14 mouse cellular contexts compared by ENCODE assay signal in the genomic region with DNA sequence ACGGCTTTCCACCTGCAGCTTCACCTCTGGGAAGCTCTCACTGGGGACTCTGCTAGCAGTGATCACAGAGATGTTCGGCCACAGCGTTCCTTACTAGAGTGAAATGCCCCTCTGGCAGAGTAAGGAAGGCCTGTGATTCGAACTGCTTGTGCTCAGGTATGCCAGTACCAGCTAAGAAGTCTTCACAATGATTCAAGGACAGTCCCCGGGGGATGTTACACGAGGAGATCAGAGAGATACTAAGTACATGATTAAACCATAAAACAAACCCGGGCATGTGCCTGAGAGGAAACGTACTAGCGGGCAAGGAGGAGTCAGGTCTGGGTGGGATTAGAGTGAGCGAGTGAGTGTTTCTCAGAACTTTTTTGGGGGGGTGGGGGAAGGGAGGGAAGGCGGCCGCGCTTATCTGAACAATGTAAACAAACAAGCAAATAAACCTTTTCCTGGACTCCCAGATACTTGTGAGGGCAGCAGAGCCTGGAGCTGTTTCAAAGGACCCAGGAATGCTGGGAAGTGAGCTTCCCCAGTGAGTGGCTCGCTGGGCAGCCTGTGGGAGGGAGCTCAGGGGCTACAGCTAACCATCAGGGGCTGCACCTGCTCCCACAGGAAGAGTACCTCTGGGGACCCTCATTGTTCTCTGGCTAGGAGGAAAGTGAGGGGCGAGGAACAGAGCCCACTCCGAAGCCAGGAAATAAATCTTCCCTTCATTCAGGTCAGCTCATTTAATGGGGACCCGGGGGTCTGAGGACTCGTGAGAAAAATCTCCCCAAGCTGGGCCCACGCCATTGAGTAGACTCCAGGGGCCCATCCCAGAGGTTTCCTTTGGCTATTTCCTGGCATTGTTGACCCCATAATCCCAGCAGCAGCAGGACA. TPM values are rescaled to one million over a fixed set of nuclear protein-coding genes. Genes with fewer than 3 reads are reported as not detected.
A peak's percentile ranks its signal among the peaks of the same experiment; 100 is the strongest.
DNase-seq lines count a peak whose midpoint lies in the region; ATAC-seq and TF ChIP-seq lines count a peak whose summit lies in the region.
"Had no signal": no experiment of that assay in that cellular context is flagged by ENCODE, and none has a peak within 500 bp of the region (broad histone marks: within the 10 kb centered on the region; RNA-seq: fewer than 3 reads in every experiment).

No protein-coding gene starts in this region.

- 36% methylated on average over 19 of the region's 19 CpGs for WGBS in heart, adult 2 months
- WGBS in kidney, embryonic 15.5 days, result 9% methylated on average over 19 of the region's 19 CpGs
- 13% methylated on average over 19 of the region's 19 CpGs for WGBS in embryonic facial prominence, embryonic 14.5 days

- TF ChIP-seq POLR2A in heart, adult 2 months (IDR thresholded peaks at IDR 0.05; ENCODE audit: insufficient read depth, low read depth, low read length), result no peak

- no peak overlapping the region for H3K9ac ChIP-seq in heart, adult 2 months (ENCODE audit: low read depth, low read length)
- H3K9ac ChIP-seq in kidney, embryonic 15.5 days, result no peak overlapping the region
- peak overlapping the region; percentile 22; the same call in 1 of the 2 replicates for H3K9ac ChIP-seq in embryonic facial prominence, embryonic 14.5 days (ENCODE audit: low read depth, low read length)
- H3K9ac ChIP-seq: midbrain, embryonic 12.5 days had no signal

- H3K4me2 ChIP-seq in kidney, embryonic 15.5 days, result peak overlapping the region; percentile 26
- 0 out of 2 replicates have a peak overlapping the region, but pooled peaks have one; percentile 11 for H3K4me2 ChIP-seq in embryonic facial prominence, embryonic 14.5 days (ENCODE audit: low read depth, low read length)
- H3K4me2 ChIP-seq: midbrain, embryonic 12.5 days had no signal

- no peak for TF ChIP-seq CTCF in heart, adult 2 months (IDR thresholded peaks at IDR 0.05)
- no peak for TF ChIP-seq CTCF in E14TG2a.4 (conservative IDR thresholded peaks at IDR 0.05; ENCODE audit: low read length)

- intact Hi-C loops in heart, adult 2 months (cut with DNase I), result no loop called here
- intact Hi-C loops in heart, postnatal 10 days (cut with DNase I), result no loop called here

- no peak overlapping the region for H3K4me3 ChIP-seq in heart, adult 2 months
- no peak overlapping the region for H3K4me3 ChIP-seq in kidney, embryonic 15.5 days (replicated peaks)
- peak overlapping the region; percentile 37 for H3K4me3 ChIP-seq in E14TG2a.4 (replicated peaks; ENCODE audit: low read length)
- H3K4me3 ChIP-seq in embryonic facial prominence, embryonic 14.5 days (ENCODE audit: low read depth, low read length), result no peak overlapping the region
- H3K4me3 ChIP-seq: midbrain, embryonic 12.5 days had no signal

- no peak for ATAC-seq in kidney, embryonic 15.5 days (replicated peaks; ENCODE audit: low FRiP score)
- ATAC-seq in embryonic facial prominence, embryonic 14.5 days (ENCODE audit: low read depth), result no peak

- peak overlapping the region; percentile 67 for H3K27ac ChIP-seq in heart, adult 2 months
- H3K27ac ChIP-seq in kidney, embryonic 15.5 days, result peak overlapping the region; percentile 51
- H3K27ac ChIP-seq in embryonic facial prominence, embryonic 14.5 days (replicated peaks; ENCODE audit: low read depth, low read length), result no peak overlapping the region
- H3K27ac ChIP-seq: midbrain, embryonic 12.5 days had no signal

- peaks cover 28% of the 10 kb centered on the region for H3K4me1 ChIP-seq in heart, adult 2 months (ENCODE audit: control insufficient read depth, insufficient read depth, low read length)
- peaks cover 83% of the 10 kb centered on the region for H3K4me1 ChIP-seq in kidney, embryonic 15.5 days
- peaks cover 86% of the 10 kb centered on the region for H3K4me1 ChIP-seq in E14TG2a.4 (replicated peaks; ENCODE audit: low read depth, low read length)
- H3K4me1 ChIP-seq in embryonic facial prominence, embryonic 14.5 days (ENCODE audit: control insufficient read depth, insufficient read depth, low read length), result peaks cover 21% of the 10 kb centered on the region

- H3K36me3 ChIP-seq in heart, adult 2 months (ENCODE audit: control insufficient read depth, insufficient read depth, low read length), result no peaks in the 10 kb centered on the region
- H3K36me3 ChIP-seq in kidney, embryonic 15.5 days, result no peaks in the 10 kb centered on the region
- H3K36me3 ChIP-seq in E14TG2a.4 (ENCODE audit: insufficient read depth, low read length), result no peaks in the 10 kb centered on the region
- no peaks in the 10 kb centered on the region for H3K36me3 ChIP-seq in embryonic facial prominence, embryonic 14.5 days (ENCODE audit: control insufficient read depth, insufficient read depth, low read length)
- H3K36me3 ChIP-seq: midbrain, embryonic 12.5 days had no signal

- no peaks in the 10 kb centered on the region for H3K79me2 ChIP-seq in heart, adult 2 months (replicated peaks; ENCODE audit: control insufficient read depth, insufficient read depth, low read length)

- no peaks in the 10 kb centered on the region for H3K9me3 ChIP-seq in kidney, embryonic 15.5 days (replicated peaks)
- H3K9me3 ChIP-seq in E14TG2a.4 (ENCODE audit: low read length), result no peaks in the 10 kb centered on the region
- no peaks in the 10 kb centered on the region for H3K9me3 ChIP-seq in embryonic facial prominence, embryonic 14.5 days (ENCODE audit: control insufficient read depth, low read length)
- H3K9me3 ChIP-seq: midbrain, embryonic 12.5 days had no signal

- peak in 1 of 2 experiments; percentile 23 for DNase-seq in heart, adult 2 months
- no peak for DNase-seq in heart, postnatal 10 days
- DNase-seq in kidney, postnatal 14 days, result no peak
- DNase-seq in embryonic facial prominence, embryonic 14.5 days (ENCODE audit: low spot score), result peak; percentile 52
- no peak for DNase-seq in left cerebral cortex, adult 8-10 months (ENCODE audit: low spot score in 2 of 2)
- no peak for DNase-seq in left cerebral cortex, adult 9 months (ENCODE audit: low spot score in 2 of 2)
- DNase-seq: kidney, postnatal 4 days; layer of hippocampus, postnatal 36 days; liver; lung, adult 2 months; retina, postnatal 1 day had no signal

- no peak for TF ChIP-seq EP300 in heart, adult 2 months (IDR thresholded peaks at IDR 0.05; ENCODE audit: insufficient read depth, low read depth, low read length)

- H3K27me3 ChIP-seq in heart, adult 2 months (ENCODE audit: control insufficient read depth, insufficient read depth, low read length), result no peaks in the 10 kb centered on the region
- H3K27me3 ChIP-seq in kidney, embryonic 15.5 days, result peaks cover 11% of the 10 kb centered on the region; the same call in 1 of the 2 replicates
- H3K27me3 ChIP-seq in E14TG2a.4 (ENCODE audit: insufficient read depth, low read length), result peaks cover 72% of the 10 kb centered on the region
- H3K27me3 ChIP-seq in embryonic facial prominence, embryonic 14.5 days (replicated peaks; ENCODE audit: control insufficient read depth, insufficient read depth, low read length), result peaks cover 9% of the 10 kb centered on the region; the same call in 1 of the 2 replicates

RNA-seq across cellular contexts. Expression of a gene that starts 30.9 kb away (rescaled TPM):
- 10 to 100 TPM; 11.0 to 12.6 TPM for total RNA-seq in heart, adult 2 months (2021)
- 12.2 and 15.0 TPM in 2 replicates for polyA plus RNA-seq in heart, adult 2 months (2012; rRNA removed)
- total RNA-seq in heart, postnatal 10 days (2021), result 10 to 100 TPM; 35.3 to 47.0 TPM
- polyA plus RNA-seq in kidney, embryonic 15.5 days (2015; fragmentation: Nextera tagmentation; extraction: Ambion mirVana), result 9.2 and 10.0 TPM in 2 replicates
- polyA plus RNA-seq in embryonic facial prominence, embryonic 14.5 days (2014; fragmentation: Nextera tagmentation; extraction: Ambion mirVana), result 6.1 and 6.6 TPM in 2 replicates
- 10 to 100 TPM; 14.5 to 16.4 (median 15.3) TPM for total RNA-seq in left cerebral cortex, adult 8-10 months (2022)

RNA-seq across cellular contexts. Expression of a gene that starts 47.9 kb away (rescaled TPM):
- 1 to 10 TPM; 4.1 to 5.6 TPM for total RNA-seq in heart, adult 2 months (2021)
- polyA plus RNA-seq in heart, adult 2 months (2012; rRNA removed), result 3.9 and 4.9 TPM in 2 replicates
- 1 to 10 TPM; 6.8 to 7.7 TPM for total RNA-seq in heart, postnatal 10 days (2021)
- polyA plus RNA-seq in kidney, embryonic 15.5 days (2015; fragmentation: Nextera tagmentation; extraction: Ambion mirVana), result 13.4 and 15.5 TPM in 2 replicates
- 9.0 and 9.9 TPM in 2 replicates for polyA plus RNA-seq in embryonic facial prominence, embryonic 14.5 days (2014; fragmentation: Nextera tagmentation; extraction: Ambion mirVana)
- total RNA-seq in left cerebral cortex, adult 8-10 months (2022), result 10 to 100 TPM; 13.6 to 19.6 (median 16.8) TPM
